Mouse (Mus musculus): ENCODE measurements at regions not wholly inside any gene's neighbourhood (a gene's known extent, or its start where the extent isn't known, plus 50 kb on each side); places are given as distances from the start of the nearest gene placed in this dataset.

GRCm38 (mm10) chr13:31681571-31681970 lies 56.0 kb downstream of the Foxf2 start:
- DNase-seq (ENCODE audit: low spot score) = no peak

- DNase-seq (ENCODE audit: low spot score) = no peak
These were observed 57.7 kb downstream of the Foxf2 start for GRCm38 (mm10) chr13:31683311-31683710.

GRCm38 (mm10) chr13:31688531-31688930 lies 62.9 kb downstream of the Foxf2 start:
- no peak for DNase-seq (ENCODE audit: low spot score)

- DNase-seq (ENCODE audit: low spot score) = peak; percentile 47
These were observed 63.7 kb downstream of the Foxf2 start for GRCm38 (mm10) chr13:31689317-31689716.

GRCm38 (mm10) chr13:31695725-31696124 lies 70.1 kb downstream of the Foxf2 start:
- no peak for DNase-seq (ENCODE audit: low spot score)

- DNase-seq (ENCODE audit: low spot score) = no peak
These were observed 78.6 kb downstream of the Foxf2 start for GRCm38 (mm10) chr13:31704199-31704598.

- DNase-seq (ENCODE audit: low spot score) = peak; percentile 55
These were observed 79.8 kb downstream of the Foxf2 start for GRCm38 (mm10) chr13:31705406-31705805.

- no peak for DNase-seq (ENCODE audit: low spot score)
These were observed 85.1 kb downstream of the Foxf2 start for GRCm38 (mm10) chr13:31710681-31711080.

- no peak for DNase-seq (ENCODE audit: low spot score)
These were observed 90.1 kb downstream of the Foxf2 start for GRCm38 (mm10) chr13:31715683-31716082.

- DNase-seq (ENCODE audit: low spot score) = no peak
These were observed 89.7 kb upstream of the Foxc1 start for GRCm38 (mm10) chr13:31716771-31717170.

- DNase-seq (ENCODE audit: low spot score) = no peak
These were observed 85.7 kb upstream of the Foxc1 start for GRCm38 (mm10) chr13:31720731-31721130.

- no peak for DNase-seq (ENCODE audit: low spot score)
These were observed 77.6 kb upstream of the Foxc1 start for GRCm38 (mm10) chr13:31728862-31729261.

GRCm38 (mm10) chr13:31746276-31746675 lies 60.2 kb upstream of the Foxc1 start:
- no peak for DNase-seq (ENCODE audit: low spot score)
